Comparison of ENCODE assay signal across 9 mouse cellular contexts in the genomic region with DNA sequence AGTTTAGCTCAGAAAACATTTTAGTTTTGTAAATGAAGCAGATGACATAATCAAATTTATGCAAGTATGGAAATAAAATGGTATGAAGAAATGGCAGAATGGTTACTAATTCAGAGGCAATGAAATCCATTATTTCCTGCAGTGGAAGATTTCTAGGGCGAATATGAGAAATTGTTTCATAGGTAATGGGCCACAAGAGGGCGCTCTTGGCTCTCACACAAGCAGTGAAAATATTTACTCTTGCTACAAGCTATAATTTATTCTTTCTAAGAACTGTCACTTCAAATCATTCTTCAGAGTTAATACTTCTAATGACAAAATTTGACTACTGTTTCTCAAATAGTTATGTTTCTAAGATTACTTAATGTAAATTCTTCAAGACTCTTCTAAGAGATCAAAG.
DNase-seq lines count a peak whose midpoint lies in the region; ATAC-seq and TF ChIP-seq lines count a peak whose summit lies in the region.
"Had no signal": no experiment of that assay in that cellular context is flagged by ENCODE, and none has a peak within 500 bp of the region (broad histone marks: within the 10 kb centered on the region; RNA-seq: fewer than 3 reads in every experiment).

No protein-coding gene starts in this region.

- H3K4me2 ChIP-seq in midbrain, embryonic 11.5 days = no peak overlapping the region
- H3K4me2 ChIP-seq in midbrain, embryonic 13.5 days (replicated peaks) = no peak overlapping the region
- no peak overlapping the region for H3K4me2 ChIP-seq in liver, embryonic 14.5 days (ENCODE audit: low read depth)

- no peaks in the 10 kb centered on the region for H3K36me3 ChIP-seq in midbrain, embryonic 11.5 days (ENCODE audit: control insufficient read depth, insufficient read depth, low read length)
- no peaks in the 10 kb centered on the region; the same call in 1 of the 2 replicates for H3K36me3 ChIP-seq in midbrain, embryonic 13.5 days
- H3K36me3 ChIP-seq in liver, embryonic 14.5 days (replicated peaks; ENCODE audit: control insufficient read depth, insufficient read depth, low read depth) = no peaks in the 10 kb centered on the region

- TF ChIP-seq CTCF in liver, embryonic 14.5 days (IDR thresholded peaks at IDR 0.05; ENCODE audit: low read depth) = peak; percentile 49; the same call in 1 of the 2 replicates

- peak; percentile 51 for DNase-seq in cerebellum, adult 11 months
- no peak for DNase-seq in cerebellum, adult 11-12 months
- DNase-seq in midbrain, embryonic 11.5 days (ENCODE audit: low spot score, missing footprints) = peak; percentile 96
- DNase-seq in cerebellum, adult 9-11 months = peak; percentile 48
- peak; percentile 59 for DNase-seq in kidney, adult 9 months
- peak in 2 of 3 experiments; percentile 1 to 2 for DNase-seq in liver, embryonic 14.5 days (ENCODE audit: low read depth in 3 of 3, low spot score in 3 of 3)
- DNase-seq in thymus, postnatal 14 days = no peak

- WGBS in midbrain, embryonic 11.5 days = 13% methylated on average over 2 of the region's 2 CpGs
- 2% methylated on average over 2 of the region's 2 CpGs for WGBS in midbrain, embryonic 13.5 days
- 1% methylated on average over 2 of the region's 2 CpGs for WGBS in liver, embryonic 14.5 days (ENCODE audit: insufficient replicate concordance)

- no peak overlapping the region for H3K9ac ChIP-seq in midbrain, embryonic 11.5 days (ENCODE audit: low read length)
- no peak overlapping the region for H3K9ac ChIP-seq in midbrain, embryonic 13.5 days (replicated peaks)
- no peak overlapping the region for H3K9ac ChIP-seq in liver, embryonic 14.5 days (replicated peaks)

- no peak for TF ChIP-seq EP300 in liver, embryonic 14.5 days (IDR thresholded peaks at IDR 0.05; ENCODE audit: low read depth)

- no peak overlapping the region for H3K4me3 ChIP-seq in midbrain, embryonic 11.5 days (ENCODE audit: low read depth, low read length)
- no peak overlapping the region for H3K4me3 ChIP-seq in midbrain, embryonic 13.5 days (replicated peaks)
- H3K4me3 ChIP-seq in liver, embryonic 14.5 days (ENCODE audit: insufficient read depth in 1 of 2, low read depth in 2 of 2, low read length in 2 of 2) = no peak overlapping the region
- H3K4me3 ChIP-seq: megakaryocyte, embryonic 14.5 days had no signal

- no peak overlapping the region for H3K27ac ChIP-seq in midbrain, embryonic 11.5 days (ENCODE audit: low read depth, low read length)
- no peak overlapping the region for H3K27ac ChIP-seq in midbrain, embryonic 13.5 days
- no peak overlapping the region for H3K27ac ChIP-seq in liver, embryonic 14.5 days

- no peaks in the 10 kb centered on the region for H3K27me3 ChIP-seq in midbrain, embryonic 11.5 days (ENCODE audit: control insufficient read depth, insufficient read depth, low read length)
- H3K27me3 ChIP-seq in midbrain, embryonic 13.5 days = no peaks in the 10 kb centered on the region
- H3K27me3 ChIP-seq in liver, embryonic 14.5 days (ENCODE audit: control insufficient read depth, insufficient read depth, low read length) = no peaks in the 10 kb centered on the region
- H3K27me3 ChIP-seq: megakaryocyte, embryonic 14.5 days had no signal

- H3K4me1 ChIP-seq in midbrain, embryonic 11.5 days (ENCODE audit: control insufficient read depth, insufficient read depth, low read length) = no peaks in the 10 kb centered on the region
- no peaks in the 10 kb centered on the region for H3K4me1 ChIP-seq in midbrain, embryonic 13.5 days (replicated peaks)
- H3K4me1 ChIP-seq in liver, embryonic 14.5 days (replicated peaks; ENCODE audit: control insufficient read depth in 2 of 2, insufficient read depth in 2 of 2, low read length in 1 of 2) = no peaks in the 10 kb centered on the region
- H3K4me1 ChIP-seq: megakaryocyte, embryonic 14.5 days had no signal

- no peaks in the 10 kb centered on the region for H3K9me3 ChIP-seq in midbrain, embryonic 11.5 days (ENCODE audit: control insufficient read depth, low read length)
- H3K9me3 ChIP-seq in midbrain, embryonic 13.5 days = no peaks in the 10 kb centered on the region
- H3K9me3 ChIP-seq in liver, embryonic 14.5 days (ENCODE audit: control insufficient read depth, low read length) = no peaks in the 10 kb centered on the region

- no peak for ATAC-seq in midbrain, embryonic 11.5 days (ENCODE audit: low FRiP score)
- ATAC-seq in midbrain, embryonic 13.5 days = no peak
- ATAC-seq in liver, embryonic 14.5 days (ENCODE audit: insufficient read depth) = no peak

Comparison
In these comparisons a context has a peak if more than half of its experiments do, and no peak if none do; other contexts are left out.
1. DNase-seq: peak in cerebellum, adult 11 months (single experiment), midbrain, embryonic 11.5 days (single experiment), cerebellum, adult 9-11 months (single experiment), kidney, adult 9 months (single experiment) and liver, embryonic 14.5 days (2 of 3); none in cerebellum, adult 11-12 months (single experiment) and thymus, postnatal 14 days (single experiment).